8 mouse cellular contexts compared by ENCODE assay signal in genomic region chr5:139344687-139345363, GRCm38 (mm10). TPM values are rescaled to one million over a fixed set of nuclear protein-coding genes. Genes with fewer than 3 reads are reported as not detected.
DNase-seq lines count a peak whose midpoint lies in the region; ATAC-seq and TF ChIP-seq lines count a peak whose summit lies in the region.

No protein-coding gene starts in this region.

- peak; percentile 97 for DNase-seq in ZHBTc4 (ENCODE audit: low read depth, low spot score)
- peak; percentile 98 for DNase-seq in gastrocnemius, adult 2 months
- peak; percentile 62 for DNase-seq in hindlimb bud, embryonic 11.5 days (ENCODE audit: extremely low spot score, low read depth, low spot score)
- peak; percentile 78 to 85 for DNase-seq in left cerebral cortex, adult 8-10 months (ENCODE audit: low spot score in 2 of 2)
- peak; percentile 92 for DNase-seq in right cerebral cortex, postnatal 14 days
- DNase-seq in urinary bladder, postnatal 36 days (ENCODE audit: low spot score in 2 of 2): peak; percentile 97 to 98

- intact Hi-C loops in gastrocnemius, adult 2 months (cut with DNase I): loop anchor here (5.0 kb wide), 1 partner anchor 122 kb away; no protein-coding TSS in a partner anchor

- TF ChIP-seq CTCF in gastrocnemius, adult 2 months (IDR thresholded peaks at IDR 0.05): no peak; the same call in 1 of the 2 replicates

- H3K27ac ChIP-seq in gastrocnemius, adult 2 months: peak overlapping the region; percentile 97

- ATAC-seq in common myeloid progenitor, adult 5-6 weeks (replicated peaks; ENCODE audit: low read depth, poor library complexity, severe bottlenecking): peak; percentile 95
- ATAC-seq in megakaryocyte progenitor cell, adult 5-6 weeks (replicated peaks; ENCODE audit: poor library complexity): peak; percentile 96

- H3K4me3 ChIP-seq in gastrocnemius, adult 2 months: peak overlapping the region; percentile 94

RNA-seq across cellular contexts. Expression of gene Cox19, which starts 6.4 kb away (rescaled TPM):
- 10.9 and 17.8 TPM in 2 replicates for total RNA-seq in common myeloid progenitor, adult 5-6 weeks (2017)
- total RNA-seq in gastrocnemius, adult 2 months (2021): 10 to 100 TPM; 48.7 to 69.6 TPM
- total RNA-seq in left cerebral cortex, adult 8-10 months (2022): 10 to 100 TPM; 59.2 to 62.6 (median 61.3) TPM
- total RNA-seq in megakaryocyte progenitor cell, adult 5-6 weeks (2015): 30.3 and 32.1 TPM in 2 replicates
- total RNA-seq in megakaryocyte progenitor cell, adult 5-6 weeks (2017): 27.1 and 29.3 TPM in 2 replicates

RNA-seq across cellular contexts. Expression of gene Cyp2w1, which starts 7.6 kb away (rescaled TPM):
- total RNA-seq in common myeloid progenitor, adult 5-6 weeks (2017): not detected in 2 replicates
- not detected for total RNA-seq in gastrocnemius, adult 2 months (2021)
- total RNA-seq in left cerebral cortex, adult 8-10 months (2022): not detected
- not detected in 2 replicates for total RNA-seq in megakaryocyte progenitor cell, adult 5-6 weeks (2015)
- not detected in 2 replicates for total RNA-seq in megakaryocyte progenitor cell, adult 5-6 weeks (2017)

RNA-seq across cellular contexts. Expression of gene Adap1, which starts 19.4 kb away (rescaled TPM):
- 15.8 and 25.8 TPM in 2 replicates for total RNA-seq in common myeloid progenitor, adult 5-6 weeks (2017)
- total RNA-seq in gastrocnemius, adult 2 months (2021): 1 to 10 TPM in 1 of 2 experiments, under 1 TPM in 1; 0.89 to 1.0 TPM
- total RNA-seq in left cerebral cortex, adult 8-10 months (2022): 100 to 1,000 TPM; 207 to 227 (median 217) TPM
- 23.8 and 27.4 TPM in 2 replicates for total RNA-seq in megakaryocyte progenitor cell, adult 5-6 weeks (2015)
- total RNA-seq in megakaryocyte progenitor cell, adult 5-6 weeks (2017): 29.9 and 47.0 TPM in 2 replicates

RNA-seq across cellular contexts. Expression of gene Gpr146, which starts 32.7 kb away (rescaled TPM):
- 4.9 and 5.4 TPM in 2 replicates for total RNA-seq in common myeloid progenitor, adult 5-6 weeks (2017)
- 10 to 100 TPM; 26.5 to 41.2 TPM for total RNA-seq in gastrocnemius, adult 2 months (2021)
- total RNA-seq in left cerebral cortex, adult 8-10 months (2022): 10 to 100 TPM; 15.9 to 17.1 (median 16.4) TPM
- total RNA-seq in megakaryocyte progenitor cell, adult 5-6 weeks (2015): 6.0 and 6.3 TPM in 2 replicates
- total RNA-seq in megakaryocyte progenitor cell, adult 5-6 weeks (2017): 5.7 and 6.7 TPM in 2 replicates

Comparison
In these comparisons a context has a peak if more than half of its experiments do, and no peak if none do; other contexts are left out.
1. Peak in every context shown above with its lines: DNase-seq, ATAC-seq, H3K4me3 ChIP-seq and H3K27ac ChIP-seq.